Mouse (Mus musculus): ENCODE measurements around the gene Gm9964.
"Not testable (repeated sequence)": the region's sequence is repeated elsewhere in the genome, so short reads cannot be mapped to it uniquely, and the experiment has no call there.

Gene Gm9964

DNA sequence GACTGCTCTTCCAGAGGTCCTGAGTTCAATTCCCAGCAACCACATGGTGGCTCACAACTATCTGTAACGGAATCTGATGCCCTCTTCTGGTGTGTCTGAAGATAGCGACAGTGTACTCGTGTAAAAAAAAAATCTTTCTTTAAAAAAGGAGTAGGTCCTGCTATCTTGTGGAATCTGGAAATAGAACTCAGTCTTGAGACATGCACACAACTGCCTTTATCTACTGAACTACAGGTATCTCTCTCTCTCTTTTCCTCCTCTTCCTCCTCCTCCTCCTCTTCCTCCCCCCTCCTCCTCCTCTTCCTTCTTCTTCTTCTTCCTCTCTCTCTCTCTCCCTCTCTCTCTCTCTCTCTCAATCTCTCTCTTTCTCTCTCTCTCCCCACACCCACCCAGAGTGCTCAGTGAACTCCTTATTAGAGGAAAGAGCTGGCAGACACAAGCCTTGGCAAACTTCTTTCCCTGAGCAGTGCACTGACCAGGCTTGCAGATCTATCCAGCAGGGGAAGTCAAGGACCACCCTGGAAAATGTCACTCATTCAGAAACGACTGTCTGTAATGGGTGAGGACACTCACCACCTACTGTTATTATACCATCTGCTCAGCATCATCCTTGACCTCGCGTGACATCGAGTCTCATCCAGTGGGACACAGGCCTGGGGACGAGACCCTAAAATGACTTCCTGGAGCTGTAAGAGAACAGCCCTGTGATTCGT lies 3.2 kb upstream of the Gm9964 start:
- DNase-seq (ENCODE audit: low spot score) = no peak

DNA sequence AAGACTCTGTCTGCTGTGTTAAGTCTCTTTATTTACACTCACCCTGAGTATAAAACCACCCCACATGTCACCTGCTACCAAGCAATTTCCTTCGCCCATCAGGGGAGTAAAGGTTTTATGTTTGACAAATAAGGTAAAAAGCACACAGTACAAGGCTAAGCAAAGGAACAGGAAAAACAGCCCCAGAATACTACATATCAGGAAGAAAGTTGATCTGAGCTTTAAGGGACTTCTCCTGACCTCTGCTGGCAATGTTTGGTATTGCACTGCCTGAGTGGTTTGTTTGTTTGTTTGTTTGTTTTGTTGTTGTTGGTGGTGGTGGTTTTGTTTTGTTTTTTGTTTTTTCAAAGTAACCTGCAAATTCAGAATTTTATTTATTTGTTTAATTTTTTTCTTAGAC lies 539 bp downstream of the Gm9964 start:
- DNase-seq (ENCODE audit: low spot score) = no peak

DNA sequence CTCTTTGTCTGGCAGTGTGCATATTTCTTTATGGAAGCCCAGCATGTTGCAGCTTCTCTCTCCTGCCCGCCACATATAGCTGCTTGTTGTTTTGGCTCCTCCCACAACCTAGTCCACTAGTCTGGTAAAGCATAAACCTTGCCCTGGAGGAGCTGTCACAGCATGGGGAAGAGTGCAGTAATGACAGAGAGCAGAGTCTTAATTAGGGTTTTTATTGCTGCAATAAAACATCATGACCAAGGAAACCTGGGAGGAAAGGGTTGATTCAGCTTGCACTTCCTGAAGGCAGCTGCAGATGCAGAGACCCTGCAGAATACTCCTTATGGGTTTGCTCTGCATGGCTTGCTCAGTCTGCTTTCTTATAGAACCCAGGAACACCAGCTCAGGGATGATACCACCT lies 2.7 kb downstream of the Gm9964 start:
- DNase-seq (ENCODE audit: low spot score) = no peak

DNA sequence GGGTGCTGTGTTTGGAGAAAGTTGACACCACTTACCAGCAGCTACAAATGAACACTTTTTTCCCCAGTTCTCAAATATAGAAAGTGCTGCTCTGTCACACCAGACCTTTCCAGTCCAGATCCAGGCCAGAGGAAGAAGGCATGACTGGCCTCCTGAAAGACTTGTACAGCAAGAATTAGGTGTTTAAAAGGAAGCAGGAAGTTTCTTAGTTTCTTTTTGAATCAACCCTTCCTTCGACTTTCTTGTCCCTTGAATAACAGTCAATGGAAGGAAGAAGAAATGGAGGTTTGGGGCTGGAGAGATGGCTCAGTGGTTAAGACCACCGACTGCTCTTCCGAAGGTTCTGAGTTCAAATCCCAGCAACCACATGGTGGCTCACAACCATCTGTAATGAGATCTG lies 3.7 kb downstream of the Gm9964 start:
- DNase-seq (ENCODE audit: low spot score) = no peak

DNA sequence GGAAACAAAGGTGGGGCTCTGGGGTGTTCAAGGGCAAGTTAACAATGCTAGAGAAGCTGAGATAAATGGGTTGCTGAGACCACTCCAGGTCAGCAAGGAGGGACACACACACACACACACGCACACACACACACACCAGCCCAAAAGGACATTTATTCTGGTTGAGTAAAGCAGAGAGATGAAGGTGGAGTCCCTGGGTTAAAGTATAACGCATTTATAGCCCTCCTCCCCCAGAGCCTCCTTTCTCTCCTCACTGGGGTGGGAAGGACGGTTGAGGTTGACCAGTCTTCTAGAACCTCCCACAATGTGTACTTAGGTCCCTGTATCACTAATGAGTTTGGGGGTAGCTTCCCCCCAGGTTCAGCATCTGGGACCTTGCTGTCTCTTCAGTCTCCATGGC lies 4.6 kb downstream of the Gm9964 start:
- DNase-seq (ENCODE audit: low spot score) = no peak

DNA sequence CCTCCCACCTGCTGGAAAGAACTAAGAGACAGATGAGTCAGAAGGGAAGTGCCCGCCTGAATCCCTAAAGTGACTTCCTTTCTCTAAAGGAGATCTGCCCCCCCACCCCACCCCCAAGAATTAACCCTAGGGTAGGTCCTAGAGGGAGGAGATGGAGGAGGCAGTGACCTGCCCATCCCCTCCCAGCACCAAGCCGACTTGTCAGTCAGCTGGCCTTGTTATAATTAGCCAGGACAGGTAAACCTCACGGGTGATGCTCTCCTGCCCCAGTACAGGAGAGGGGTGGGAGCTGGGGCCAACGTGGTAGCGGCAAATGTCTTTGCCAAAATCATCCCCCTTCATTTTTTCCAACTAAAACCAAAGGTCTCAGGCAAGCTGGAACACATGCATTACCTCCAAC lies 5.1 kb downstream of the Gm9964 start:
- DNase-seq (ENCODE audit: low spot score) = no peak

DNA sequence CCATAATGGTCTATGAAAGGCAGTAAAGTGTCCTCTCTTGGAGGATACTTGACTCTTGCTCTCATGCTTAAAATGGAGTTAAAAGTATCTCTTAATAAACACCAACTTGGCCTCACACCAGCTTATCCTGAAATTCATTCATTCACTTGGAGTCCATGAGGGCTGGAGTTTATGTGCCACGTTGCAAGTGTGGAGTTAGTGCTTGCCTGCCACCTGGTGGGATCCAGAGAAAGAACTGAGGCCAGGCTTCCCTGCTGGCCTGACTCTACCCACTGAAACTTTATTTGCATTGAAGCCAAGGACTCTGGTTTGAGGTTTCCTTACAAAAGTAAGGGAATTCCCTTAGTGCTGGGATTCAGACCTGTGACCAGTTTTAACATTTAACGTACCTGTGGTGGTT lies 6.2 kb downstream of the Gm9964 start:
- no peak for DNase-seq (ENCODE audit: low spot score)

DNA sequence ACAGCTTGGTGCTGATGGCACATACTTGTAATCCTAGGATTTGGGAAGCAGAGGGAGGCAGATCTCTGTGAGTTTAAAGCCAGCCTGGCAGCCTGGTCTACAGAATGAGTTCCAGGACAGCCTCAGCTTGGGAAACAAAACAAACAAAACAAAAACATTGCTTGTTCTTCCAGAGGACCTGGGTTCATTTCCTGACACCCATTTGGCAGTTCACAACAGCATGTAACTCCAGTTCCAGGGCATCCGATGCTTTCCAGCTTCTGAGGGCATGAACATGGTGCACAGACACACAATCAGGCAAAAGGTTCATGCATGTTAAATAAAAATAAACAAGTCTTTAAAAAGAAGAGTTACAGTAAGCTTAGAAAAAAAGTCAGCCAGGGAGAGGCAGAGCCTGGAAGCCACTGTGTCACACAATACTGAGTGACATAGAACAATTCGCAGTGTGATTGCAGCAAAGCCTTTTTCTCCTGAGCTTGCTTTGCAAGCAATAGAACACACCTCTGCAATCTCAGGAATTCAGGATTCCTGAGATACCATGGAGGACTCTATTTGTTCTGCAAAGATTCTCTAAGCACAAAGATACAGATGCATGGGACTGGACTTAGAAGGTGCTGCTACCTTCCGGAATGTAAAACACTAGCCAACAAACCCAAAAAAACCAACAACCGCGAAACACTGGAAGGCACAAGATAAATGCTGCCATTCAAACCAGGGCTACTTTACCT lies 7.6 kb downstream of the Gm9964 start:
- DNase-seq (ENCODE audit: low spot score) = no peak

DNA sequence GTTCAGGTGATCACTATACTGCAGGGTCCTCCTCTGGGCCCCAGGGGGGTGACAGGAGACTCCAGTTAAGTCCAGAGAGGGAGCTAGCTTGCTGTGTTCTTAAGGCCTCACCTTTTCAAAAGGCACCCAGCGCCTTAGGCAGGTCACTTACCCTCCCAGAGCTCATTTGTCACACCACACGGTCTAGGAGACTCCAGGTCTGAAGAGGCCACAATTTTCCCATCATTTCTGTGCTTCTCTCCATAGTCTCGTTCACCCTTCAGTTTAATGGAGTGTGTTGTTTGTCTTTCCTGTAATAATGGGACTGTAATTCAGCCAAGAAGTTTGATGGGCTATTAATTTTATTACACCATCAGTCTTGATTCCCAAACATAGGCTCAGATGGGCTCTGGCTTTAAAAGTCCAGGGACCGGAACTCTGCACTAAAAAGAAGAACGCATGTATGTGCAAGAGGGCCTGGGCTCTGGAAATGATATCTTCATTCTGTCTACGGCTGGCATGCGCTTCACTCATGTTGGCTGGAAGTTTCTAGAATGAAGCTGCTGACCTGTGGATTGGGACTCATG lies 8.3 kb downstream of the Gm9964 start:
- DNase-seq (ENCODE audit: low spot score) = no peak

DNA sequence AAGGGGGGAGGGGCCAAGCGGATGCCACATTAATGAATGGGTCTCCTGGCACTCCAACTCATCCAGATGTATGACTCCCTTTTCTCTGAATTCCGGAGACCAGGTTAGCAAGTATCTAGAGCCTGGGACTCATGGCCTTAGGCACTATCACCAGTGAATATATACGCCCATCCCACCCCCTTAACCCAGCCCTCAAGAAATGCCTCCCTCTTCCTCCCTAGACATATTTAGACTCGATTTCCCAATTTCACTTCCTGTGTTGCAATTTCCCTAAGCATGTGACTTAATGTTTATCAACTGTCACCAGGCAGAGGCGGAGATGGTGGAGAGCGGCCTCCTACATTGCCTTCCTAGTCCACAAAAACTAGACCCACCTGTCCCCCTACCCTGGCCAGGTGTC lies 9.3 kb downstream of the Gm9964 start:
- no peak for DNase-seq (ENCODE audit: low spot score)

DNA sequence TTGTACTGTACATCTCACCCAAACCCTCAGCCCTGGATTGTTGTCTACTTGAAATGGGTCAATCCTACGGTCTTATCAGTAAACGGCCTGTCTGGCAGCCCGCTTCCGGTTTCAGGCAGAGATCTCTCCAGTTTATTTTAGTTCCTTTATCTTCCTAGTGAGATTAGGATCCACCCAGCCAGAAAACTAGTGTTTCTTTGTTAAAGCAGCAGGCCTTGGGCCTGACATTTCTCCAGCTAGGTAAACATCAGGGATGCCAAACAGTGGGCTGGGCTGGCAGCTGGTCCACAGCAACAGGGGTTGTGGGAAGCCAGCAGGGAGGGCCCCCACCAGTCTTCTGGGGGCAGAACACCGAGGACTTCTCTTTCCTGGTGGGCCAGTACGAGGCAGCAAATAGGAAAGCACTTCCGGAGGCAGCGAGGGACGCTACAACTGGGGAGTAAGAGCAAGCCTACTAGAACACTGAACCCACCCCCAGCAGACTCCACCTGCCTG lies 10.4 kb downstream of the Gm9964 start:
- DNase-seq (ENCODE audit: low spot score) = no peak

DNA sequence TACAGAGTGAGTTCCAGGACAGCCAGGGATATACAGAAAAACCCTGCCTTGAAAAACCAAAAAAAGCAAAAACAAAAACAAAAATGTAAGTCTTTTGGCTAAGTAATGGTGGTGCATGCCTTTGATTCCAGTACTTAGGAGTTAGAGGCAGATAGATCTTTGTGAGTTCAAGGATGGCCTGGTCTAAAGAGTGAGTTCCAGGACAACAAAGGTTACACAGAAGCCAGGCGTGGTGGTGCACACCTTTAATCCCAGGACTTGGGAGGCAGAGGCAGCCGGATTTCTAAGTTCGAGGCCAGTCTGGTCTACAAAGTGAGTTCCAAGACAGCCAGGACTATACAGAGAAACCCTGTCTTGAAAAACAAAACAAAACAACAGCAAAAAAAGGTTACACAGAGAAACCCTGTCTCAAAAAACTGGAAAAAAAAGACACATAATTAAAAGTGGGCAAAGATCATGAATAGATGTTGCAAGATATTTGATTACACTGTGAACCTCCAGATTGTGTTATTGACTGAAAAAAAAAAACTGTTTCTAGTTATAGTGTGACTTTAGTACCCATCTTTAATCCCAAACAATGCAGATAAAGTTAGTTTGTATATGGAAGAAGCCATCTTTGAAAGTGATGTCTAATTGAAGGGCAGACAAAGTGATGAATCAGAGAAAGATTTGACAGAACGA lies 13.2 kb downstream of the Gm9964 start:
- no peak for DNase-seq (ENCODE audit: low spot score)

DNA sequence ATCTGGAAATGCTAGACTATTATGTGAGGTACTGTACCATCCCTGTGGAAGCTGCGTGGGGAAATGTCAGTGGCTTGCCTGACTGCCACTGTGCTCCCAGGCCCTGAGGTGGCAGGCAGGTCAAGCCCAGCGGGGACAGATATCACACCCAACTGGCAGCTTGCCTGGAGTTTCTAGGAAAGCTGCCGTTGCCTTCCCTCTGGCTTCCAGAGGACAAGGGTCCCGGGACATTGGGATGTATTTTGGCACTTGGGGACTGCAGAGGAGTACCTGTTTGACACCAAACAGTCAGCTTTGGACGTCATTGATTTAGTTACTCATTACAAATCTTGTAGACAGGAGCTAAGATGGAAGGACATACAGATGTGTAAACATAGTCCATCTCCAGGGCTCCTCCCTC lies 15.3 kb downstream of the Gm9964 start:
- DNase-seq (ENCODE audit: low spot score) = no peak

DNA sequence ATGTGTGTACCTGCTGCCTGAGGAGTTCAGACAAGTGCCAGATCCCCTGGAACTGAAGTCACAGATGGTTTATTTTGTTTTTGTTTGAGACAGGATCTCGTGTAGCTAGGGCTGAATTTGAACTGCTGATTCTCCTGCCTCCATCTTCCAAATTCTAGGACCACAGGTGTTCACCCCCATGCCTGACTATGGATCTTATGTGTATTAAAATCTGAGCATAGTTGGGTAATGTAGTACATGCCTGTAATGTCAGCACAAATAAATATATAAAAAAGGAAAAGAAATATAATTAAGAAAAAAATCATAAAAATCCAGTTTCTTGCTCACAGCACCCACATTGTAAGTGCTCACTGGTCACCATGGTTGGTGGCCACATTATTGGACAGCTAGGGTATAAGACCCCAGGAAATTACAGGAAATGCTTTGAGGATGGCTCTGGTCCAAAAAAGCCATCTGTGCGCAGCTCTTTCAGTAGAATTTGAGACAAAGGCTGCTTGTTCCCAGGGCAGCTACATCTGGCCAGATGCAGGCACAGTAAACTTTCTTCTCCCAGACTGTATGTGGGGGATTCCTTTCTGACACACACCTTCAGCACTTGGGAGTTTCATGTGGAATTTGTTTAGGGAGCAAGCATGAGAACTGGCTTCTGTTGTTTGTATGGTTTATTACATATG lies 16.8 kb downstream of the Gm9964 start:
- DNase-seq (ENCODE audit: low spot score) = no peak

DNA sequence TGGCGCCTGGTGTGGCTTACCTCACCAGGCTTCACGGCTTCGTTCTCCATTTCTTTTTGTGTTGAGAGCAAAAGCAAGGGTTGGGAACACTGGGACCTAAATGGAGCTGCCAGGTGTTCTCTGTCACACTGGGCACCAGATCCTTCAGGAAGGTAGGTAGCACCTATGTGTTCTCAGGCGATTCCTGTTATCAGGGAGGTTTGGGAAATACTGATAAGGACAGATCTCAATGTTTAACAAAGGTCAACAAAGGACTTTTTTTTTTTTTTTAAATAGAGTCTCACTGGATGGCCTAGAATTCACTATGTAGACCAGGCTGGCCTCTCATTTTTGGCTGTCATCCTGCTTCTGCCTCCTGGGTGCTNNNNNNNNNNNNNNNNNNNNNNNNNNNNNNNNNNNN lies 22.9 kb downstream of the Gm9964 start:
- DNase-seq (ENCODE audit: low spot score) = no peak

DNA sequence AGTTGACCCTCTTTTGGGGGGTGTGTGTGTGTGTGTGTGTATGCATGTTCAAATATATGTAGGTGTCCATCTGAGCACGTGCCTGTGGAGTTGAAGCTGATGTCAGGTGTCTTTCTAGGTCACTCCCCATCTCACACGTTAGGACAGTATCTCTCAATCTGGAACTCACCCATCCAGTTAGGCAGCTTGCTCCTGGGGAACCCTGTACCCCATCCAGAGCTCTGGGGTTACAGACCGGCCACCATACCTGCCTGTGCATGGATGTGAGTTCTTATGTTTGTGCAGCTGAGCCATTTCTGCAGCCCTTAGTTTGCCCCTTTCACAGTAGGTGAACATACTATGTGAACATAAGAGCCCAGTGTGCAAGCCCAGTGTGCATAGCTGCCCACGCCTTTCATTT lies 23.7 kb downstream of the Gm9964 start:
- DNase-seq (ENCODE audit: low spot score) = no peak

DNA sequence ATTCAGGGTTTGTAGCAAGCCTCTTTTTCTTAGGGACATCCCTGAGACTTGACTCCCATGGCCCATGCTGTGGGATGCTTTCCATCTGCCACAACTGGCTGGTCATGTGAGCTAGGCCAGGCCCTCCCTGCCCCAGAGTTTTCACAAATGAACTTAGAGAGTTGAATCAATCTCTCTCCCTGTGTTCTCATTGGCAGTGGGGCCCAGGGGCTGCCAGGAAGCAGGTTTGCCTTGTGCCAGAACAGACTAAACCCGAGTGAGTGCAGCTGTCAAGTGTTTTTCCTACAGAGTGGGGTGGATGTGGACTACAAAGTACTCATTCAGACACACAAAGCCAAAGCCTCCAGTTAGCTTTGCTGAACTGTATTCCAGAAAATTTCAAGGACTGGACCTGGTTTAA lies 29.5 kb downstream of the Gm9964 start:
- DNase-seq (ENCODE audit: low spot score) = no peak

DNA sequence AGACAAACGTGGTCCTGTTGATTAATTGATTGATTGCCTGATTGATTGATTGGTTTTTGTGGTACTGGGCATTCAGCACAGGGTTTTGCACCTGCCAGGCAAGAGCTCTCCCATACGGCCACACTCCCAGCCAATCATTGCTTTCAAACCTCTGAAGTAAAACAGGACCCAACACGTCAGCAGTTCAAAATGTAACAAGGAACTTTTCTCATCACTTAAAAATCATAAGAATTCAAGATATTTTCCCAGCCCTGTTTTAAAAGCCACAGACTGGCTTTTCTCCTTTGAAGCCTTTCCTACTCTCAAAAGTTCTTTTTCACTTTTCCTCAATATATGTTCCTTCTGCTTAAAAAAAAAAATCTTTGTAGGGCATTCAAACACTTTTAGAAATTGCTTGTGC lies 32.3 kb downstream of the Gm9964 start:
- DNase-seq (ENCODE audit: low spot score) = no peak

DNA sequence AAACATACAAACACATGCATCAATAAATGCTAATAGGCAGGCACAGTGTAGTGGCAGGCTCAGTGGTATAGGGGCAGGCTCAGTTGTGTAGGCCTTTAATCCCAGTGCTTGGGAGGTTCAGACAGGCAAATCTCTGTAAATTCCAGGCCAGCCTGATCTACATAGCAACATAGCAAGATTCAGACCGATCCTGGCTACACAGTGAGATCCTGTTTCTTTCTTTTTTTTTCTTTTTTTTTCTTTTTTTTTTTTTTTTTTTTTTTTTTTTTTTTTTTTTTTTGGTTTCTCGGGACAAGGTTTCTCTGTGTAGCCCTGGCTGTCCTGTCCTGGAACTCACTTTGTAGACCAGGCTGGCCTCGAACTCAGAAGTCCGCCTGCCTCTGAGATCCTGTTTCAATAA lies 36.6 kb downstream of the Gm9964 start:
- not testable (repeated sequence) for DNase-seq (ENCODE audit: low spot score)

DNA sequence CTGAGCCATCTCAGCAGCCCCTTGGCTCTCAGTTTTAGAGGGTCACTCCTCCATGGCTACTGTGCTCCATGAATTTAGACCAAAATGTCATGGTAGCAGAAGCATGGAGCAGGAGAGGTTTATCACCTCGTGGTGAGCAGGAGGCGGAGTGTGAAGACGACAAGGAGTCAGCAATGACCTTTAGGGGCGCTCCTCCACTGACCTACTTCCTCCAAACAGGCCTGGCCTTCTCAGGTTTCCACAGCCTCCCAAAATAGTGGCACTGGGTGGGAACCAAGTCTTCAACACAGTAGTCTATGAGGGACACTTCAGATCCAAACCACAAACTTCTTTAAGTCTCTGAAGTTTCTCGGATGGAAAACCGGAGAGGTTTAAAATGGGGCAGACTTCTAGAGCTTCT lies 38.0 kb downstream of the Gm9964 start:
- DNase-seq (ENCODE audit: low spot score) = no peak

DNA sequence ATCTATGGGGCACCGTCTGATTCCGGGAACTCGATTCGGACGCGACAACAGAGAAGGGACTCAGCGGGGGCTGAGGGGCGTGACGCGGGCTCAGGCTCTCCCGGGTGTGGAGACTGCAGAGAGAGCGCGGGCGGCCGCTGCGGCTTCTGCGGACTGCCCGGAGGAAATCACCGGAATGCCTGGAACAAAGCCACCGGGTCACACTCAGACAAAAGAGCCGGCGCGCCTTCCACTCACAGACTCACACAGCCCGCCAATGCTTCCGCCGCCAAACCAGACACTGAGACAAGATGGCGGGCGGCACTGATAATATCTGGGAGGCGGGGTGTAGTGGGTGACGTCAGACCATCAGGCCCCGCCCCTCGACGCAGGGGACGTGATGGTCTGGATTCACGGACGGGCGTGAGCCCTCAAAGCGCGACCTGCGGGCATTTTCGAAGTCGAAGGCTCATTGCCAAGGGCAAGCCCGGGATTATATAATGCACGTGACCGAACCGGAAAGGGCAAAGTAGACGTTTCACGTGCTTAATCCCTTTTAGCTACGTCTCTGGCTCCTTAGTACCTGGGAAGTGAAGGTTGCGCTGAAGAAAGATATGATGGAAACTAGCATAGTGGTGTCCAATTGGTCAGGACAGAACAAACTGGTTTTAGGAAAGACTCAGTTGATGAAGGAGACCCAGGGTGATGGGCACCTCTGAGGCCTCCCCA lies 42.2 kb downstream of the Gm9964 start, which contains the start of gene Wsb1:
Wsb1 (minus strand) TSS at position 281 of the 708 bp plus-strand sequence.
- peak; percentile 97 for DNase-seq (ENCODE audit: low spot score)
